Mouse (Mus musculus): Measurements from ENCODE around the gene Ncapg2.

Ncapg2 gene

DNA sequence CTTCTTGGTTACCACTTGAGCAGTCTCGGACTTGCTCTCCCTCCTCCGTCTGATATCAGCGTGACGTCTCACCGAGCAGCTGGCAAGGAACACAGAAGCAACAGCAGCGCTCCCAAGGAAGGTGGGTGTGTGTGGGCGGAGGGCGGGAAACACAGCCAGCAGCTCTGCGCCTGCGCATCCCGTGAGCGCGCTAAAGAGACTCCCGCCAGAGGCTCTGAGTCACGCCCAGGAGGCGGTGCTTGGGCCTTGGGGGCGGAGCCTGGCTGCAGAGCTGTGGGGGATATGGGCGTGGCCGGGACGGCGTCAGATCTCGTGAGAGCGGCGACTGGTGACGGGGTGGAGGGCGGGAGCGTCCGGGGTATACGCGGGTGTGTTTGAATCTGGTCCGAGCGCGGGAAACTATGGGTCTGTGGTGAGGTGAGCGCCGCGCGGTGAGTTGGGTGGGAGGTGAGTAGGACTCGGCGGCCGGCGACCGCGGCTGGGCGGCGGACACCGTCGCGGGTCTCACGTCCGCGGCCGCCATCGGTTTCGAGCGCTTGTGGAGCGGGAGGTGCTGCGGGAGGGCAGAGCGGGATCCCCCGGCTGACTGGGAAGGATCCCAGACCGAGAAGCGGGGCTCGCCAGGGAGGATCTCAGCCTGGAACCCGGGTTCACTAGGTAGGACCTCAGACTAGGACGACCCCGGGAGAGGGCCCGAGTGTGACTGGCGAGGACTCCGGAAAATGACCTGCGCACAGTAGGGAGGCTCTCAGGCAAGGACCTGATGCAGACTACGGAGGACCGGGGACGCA is at the start of gene Ncapg2:
Gene Ncapg2, plus strand, starts transcription at position 358 of the 791 bp plus-strand sequence.
- DNase-seq (ENCODE audit: low read depth, low spot score): peak; percentile 99

DNA sequence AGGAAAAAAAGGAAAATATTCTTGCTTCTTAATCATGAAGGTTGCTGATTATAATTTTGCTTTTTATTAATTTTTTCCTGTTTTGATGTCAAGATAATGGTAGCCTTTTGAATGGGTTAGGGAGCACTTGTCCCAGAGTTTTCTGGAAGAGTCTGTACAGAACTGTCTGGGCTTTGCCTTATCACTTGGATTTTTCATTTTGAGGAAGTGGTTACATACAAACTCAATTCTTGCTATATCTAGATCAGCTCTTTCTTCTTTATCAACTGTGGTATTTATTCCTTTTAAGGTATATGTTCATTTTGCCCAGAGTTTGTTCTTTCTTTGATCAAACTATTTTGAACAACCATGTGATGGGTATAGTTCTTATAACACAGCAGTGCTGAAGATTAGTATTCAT is 43.1 kb upstream of the Ncapg2 start:
- no peak for DNase-seq (ENCODE audit: low read depth, low spot score)

DNA sequence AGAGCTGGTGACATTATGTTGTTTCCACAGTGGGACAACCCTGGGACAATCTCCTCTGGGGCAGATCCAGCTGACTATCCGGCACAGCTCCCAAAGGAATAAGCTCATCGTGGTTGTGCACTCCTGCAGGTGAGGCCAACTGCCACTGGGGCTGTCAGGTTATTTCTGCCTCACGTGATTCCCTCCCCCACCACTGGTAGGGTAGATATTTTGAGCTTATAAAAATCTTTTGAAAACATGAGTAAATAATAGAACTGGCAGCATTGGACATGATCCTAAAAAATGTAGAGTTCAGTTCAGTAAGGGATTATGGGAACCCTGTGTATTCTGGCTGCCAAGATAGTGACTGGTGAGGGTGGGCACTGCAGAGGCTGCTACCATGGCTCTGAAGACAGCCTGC is 38.3 kb upstream of the Ncapg2 start:
- no peak for DNase-seq (ENCODE audit: low read depth, low spot score)

DNA sequence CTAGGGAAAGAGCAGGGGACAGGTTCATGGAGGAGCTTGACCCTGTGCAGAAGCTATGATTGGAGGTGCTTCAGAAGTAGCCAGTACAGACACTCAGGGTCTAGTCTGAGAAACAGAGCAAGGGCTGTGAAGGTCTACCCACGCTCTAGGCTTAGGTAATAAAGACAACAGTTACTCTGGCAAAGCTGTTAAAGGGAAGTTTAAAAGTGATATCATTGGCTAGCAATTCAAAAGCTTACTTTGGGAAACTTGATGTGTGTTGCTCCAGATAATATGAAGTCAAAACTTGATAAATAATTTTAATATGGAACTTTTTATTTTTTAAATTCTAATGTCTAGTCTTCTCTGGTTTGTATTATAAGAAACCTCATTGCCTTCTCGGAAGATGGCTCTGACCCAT is 37.9 kb upstream of the Ncapg2 start:
- DNase-seq (ENCODE audit: low read depth, low spot score): no peak

DNA sequence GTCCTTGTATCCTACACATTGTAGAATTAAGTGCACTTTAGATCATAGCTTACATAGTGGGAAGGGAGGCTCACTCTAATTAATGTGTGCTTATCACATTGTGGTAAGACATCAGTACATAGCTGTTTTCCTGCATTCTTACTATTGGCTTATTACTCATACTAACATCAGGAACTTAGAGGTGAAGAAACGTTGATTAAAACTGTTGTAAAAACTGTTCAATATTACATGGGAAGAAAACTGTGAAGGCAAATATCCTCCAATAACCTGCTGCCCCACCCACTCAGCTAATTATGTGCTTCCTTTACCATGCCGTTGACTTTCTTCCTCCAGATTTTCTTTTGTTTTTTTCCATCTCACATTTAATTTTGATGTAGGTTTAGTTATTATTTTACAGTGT is 36.3 kb upstream of the Ncapg2 start:
- no peak for DNase-seq (ENCODE audit: low read depth, low spot score)

DNA sequence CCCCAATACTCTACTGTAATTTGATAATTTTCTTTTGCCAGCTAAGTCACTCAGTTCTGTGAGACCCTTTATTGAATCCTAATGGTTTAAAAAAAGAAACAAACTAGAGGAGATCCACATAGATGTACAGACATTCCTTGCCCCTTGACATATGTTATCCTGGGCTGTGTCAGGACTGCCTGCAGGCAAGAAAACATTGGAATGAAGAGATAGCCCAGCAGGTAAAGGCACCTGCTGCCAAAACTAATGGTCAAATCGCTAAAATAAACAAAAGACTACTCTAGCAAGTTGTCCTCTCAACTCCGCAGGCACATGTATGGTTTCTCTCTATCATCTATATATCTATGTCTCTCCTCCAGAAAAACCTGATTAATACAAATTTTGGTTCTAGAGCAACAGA is 22.1 kb upstream of the Ncapg2 start:
- no peak for DNase-seq (ENCODE audit: low read depth, low spot score)

DNA sequence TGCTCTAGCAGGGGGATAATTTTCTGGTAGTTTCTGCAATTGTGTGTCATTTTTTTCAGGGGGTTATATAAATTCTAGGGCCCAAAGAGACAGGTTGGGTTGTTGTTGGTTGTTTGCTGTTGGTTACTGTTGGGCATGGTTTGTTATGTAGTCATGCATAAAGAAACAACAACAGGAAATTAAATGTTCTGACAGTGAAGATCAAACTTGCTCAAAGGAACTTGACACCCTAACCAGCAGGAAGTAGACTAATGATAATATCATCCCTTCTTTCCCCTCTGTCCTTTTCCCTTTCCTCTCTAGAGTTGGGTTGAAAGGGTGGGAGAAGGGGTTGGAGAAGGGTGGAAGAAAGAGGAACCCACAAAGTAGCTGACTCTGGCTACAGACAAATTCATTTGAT is 21.2 kb upstream of the Ncapg2 start:
- no peak for DNase-seq (ENCODE audit: low read depth, low spot score)

DNA sequence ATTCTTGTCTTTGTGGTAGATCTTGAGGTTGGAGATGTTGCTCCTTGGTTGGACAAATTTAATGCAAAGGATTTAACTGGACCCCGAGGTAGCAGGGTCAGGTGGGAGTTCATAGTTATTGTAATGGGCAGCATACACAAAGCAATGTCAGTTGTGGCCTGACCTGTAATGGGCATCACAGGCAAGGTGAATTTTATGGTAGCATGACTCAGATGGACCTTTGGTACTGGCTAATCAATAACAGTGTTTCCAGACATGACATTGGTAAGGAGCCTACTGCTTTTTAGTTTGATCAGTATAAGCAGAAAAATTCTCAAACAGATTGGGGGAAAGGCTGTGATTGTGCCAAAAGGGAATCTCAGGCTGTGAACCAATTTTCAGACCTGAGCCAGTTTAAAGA is 18.4 kb upstream of the Ncapg2 start:
- no peak for DNase-seq (ENCODE audit: low read depth, low spot score)

DNA sequence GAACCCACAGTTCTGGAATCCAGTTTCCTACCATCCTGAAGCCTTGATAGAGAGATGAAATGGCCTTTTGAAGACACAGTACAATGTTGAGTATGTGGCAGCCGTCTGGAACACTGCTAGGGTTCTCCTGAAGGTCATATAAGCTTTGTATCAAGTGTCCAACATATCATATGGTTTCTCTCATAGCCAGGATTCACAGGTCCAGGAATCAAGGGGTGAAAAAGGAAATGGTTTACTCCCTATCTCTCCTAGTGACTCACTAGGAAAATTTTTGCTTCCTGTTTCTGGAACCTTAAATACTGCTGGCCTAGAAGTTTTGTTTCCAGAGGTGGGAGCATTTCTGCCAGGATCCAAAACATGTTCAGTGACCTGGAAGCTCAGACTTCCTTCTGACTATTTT is 15.3 kb upstream of the Ncapg2 start:
- DNase-seq (ENCODE audit: low read depth, low spot score): no peak

DNA sequence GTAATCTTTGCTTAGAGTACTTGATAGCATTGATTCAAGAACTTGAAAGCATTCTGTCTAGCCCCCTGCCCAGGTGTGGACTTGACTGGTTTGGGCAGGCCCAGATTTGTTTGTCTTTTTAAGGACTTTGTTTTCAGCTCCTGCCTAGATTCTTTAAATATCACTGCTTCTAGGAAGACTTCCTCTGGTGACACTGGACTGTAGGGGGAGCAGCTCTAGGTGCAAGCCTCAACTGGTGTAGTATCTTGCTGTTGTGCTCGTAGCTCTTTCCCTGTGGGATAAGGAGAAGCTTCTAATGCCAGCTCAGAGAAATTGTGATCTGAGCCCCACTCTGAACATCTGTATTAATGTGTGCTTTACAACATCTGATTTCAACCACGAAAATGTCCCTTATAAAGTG is 10.9 kb upstream of the Ncapg2 start:
- no peak for DNase-seq (ENCODE audit: low read depth, low spot score)

DNA sequence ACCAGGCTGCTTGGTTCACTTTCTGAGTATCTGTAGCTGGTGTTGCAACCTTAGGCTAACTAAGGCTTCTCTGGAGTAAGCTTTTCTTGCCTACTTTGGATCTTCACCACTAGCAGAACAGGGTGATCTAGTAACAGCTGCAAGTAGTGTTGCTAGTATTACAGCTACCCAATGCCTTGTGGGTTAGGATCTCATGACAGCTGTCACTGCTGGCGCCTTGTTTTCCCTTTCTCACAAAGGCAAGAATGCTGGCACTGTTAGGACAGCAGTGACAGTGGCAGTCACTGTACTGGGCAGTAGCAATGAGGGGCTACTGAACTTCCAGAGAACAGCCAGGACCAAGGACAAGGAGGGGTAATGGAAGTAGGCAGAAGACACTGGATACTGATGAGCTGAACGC is 9.9 kb upstream of the Ncapg2 start:
- no peak for DNase-seq (ENCODE audit: low read depth, low spot score)

DNA sequence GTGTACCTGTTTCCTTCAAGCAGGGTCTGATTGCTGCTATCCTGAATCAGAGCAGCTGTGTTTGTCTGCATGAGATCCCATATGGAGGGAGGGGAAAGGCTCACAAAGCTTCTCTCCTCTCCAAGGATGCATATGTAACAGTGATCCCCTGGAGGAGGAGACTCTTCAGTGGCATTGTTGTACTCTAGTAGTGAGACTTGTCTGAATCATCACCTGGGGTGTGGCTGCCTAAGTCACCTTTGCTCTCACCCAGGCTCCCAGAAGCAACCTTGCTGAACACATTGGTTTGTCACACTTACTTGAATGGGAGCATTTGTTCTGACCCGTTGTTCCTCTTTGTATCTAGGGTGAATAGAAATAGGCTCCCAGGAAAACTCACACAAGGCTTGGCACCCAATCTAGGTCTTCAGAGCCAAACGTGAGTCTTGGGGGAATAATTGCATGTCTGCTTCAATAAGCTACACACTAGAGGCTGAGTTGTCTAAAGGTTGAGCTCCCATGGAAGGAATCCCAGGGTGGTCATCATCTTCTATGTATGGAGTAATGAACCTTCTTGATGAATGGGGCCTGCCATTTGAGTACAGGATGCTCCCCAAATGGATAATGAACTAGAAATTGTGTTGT is 9.0 kb upstream of the Ncapg2 start:
- no peak for DNase-seq (ENCODE audit: low read depth, low spot score)

DNA sequence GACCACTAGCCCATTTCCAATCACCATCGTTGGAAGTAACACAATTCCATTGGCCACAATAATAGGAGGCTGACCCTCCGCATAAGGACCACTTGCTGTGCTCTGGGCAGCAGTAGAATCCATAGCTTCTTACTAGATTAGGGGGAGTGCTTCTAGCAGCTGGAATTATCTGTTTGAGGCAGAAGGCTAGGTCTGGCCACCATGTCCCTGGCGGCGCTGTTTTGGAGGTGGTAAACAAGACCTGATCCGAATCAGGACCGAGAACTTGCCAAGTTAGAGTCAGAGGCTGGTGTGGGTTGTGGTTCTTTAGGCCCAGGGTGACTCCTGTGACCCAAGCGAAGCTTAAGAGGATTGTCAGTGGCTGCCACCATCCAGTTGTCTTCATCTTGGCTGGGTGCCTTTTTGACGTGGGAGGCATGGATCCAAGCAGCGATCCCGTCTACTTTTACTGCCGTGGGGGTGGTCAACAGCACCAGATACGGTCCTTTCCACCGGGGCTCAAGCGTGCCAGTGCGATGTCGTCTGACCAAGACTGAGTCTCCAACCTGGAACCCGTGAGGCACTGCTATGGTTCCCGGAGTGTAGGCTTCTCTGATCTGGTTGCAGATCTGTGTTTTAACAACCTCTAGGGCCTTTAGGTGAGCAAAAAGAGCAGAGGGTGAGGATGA is 1.1 kb upstream of the Ncapg2 start:
- no peak for DNase-seq (ENCODE audit: low read depth, low spot score)

DNA sequence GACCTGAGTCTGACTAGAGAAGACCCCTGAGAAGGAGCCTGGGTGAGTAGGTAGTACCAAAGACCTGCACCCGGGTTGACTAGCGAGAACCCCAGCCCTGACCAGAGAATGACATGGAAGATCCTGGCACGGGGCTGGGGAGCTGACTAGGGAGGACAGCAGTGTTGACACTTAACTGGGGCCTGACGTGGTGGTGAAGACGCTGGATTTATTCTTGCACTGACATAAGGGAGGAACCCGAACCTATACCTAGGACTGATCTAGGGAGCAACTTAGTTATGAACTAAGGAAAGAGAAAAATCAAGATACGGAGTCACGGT is 594 bp downstream of the Ncapg2 start:
- DNase-seq (ENCODE audit: low read depth, low spot score): peak; percentile 68

DNA sequence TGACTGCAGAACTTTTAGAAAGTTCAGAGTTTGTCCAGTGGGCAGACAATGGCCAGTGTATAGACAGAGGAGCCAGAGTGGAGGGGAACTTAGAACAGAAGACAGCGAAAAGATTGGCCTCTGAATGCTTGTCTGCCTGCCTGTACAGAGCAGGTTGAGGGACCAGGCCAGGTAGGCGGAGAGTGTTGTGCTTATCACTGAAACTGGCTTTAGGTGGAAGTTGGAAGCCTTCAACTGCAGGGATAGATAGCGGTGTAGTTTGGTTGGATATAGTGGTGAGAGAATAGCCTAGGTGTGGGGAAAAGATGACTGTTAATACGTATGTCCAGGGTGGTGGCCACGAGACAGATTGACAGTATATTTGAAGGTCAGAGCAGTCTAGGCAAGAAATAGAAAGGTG is 2.7 kb downstream of the Ncapg2 start:
- no peak for DNase-seq (ENCODE audit: low read depth, low spot score)

DNA sequence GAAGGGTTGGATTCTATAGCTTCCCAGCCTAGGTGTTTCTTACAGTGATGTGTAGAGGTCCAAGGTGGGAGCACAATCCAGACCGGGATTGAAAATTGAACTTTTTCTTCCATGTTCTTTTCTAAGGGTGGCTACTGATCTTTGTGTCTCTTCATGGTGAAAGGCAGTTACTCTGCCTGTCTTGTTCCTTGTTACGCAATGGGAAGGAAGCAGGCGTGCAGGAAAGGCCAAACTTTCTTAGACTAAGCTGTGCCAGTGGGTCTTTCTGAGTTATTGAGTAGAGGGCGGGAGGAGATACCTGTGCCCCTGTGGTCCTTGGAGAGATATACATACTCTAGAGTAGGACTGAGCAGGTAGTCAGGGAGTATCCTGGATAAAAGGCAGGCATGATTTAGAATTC is 9.7 kb downstream of the Ncapg2 start:
- DNase-seq (ENCODE audit: low read depth, low spot score): no peak

DNA sequence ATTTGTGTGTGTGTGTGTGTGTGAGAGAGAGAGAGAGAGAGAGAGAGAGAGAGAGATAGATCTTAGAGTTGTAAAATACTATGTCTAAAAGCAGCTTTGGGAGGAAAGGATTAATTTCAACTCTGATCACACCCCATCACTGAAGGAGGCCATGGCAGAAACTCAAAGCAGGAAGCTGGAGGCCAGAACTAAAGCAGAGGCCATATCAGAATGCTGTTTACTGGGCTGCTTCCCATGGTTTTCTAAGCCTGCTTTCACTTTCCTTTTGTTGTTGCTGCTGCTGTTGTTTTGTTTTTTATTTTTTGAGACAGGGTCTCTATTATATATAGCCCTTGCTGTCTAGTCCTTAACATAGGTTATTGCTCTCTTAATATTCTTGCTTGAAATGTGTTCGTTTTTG is 11.3 kb downstream of the Ncapg2 start:
- peak; percentile 36 for DNase-seq (ENCODE audit: low read depth, low spot score)

DNA sequence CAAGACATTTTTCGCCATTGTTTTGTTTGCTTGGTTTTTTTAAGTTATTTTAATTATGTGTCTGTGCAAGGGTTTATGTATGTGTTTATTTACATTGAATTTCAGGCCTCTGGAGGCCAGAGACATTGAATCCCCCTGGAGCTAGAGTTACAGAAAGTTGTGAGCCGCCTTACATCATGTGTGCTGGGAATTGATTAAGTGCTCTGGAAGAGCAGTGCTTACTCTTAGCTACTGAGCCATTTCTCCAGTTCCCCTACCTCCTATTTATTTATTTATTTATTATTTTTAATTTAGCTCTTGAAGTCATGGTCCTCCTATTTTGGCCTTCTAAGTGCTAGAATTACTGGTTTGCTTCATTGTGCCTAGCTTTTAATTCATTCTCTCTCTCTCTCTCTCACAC is 16.5 kb downstream of the Ncapg2 start:
- no peak for DNase-seq (ENCODE audit: low read depth, low spot score)

DNA sequence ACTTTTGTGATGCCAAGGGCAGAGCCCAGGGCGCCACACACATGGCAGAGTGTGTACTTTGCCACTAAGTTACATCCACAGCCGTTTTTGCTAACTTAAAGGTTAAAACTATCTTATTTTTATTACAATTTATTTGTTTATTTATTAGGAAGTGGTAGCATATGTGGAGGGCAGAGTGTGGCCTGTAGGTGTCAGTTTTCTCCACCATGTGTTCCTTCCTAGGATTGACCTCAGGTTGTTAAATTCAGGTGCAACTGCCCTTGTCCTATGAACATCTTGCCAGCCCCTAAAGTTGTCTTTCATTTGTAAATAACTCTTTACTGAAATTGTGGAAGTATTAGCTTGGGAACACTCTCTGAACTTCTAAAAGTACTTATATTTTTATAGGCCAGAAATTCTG is 20.2 kb downstream of the Ncapg2 start:
- DNase-seq (ENCODE audit: low read depth, low spot score): peak; percentile 38

DNA sequence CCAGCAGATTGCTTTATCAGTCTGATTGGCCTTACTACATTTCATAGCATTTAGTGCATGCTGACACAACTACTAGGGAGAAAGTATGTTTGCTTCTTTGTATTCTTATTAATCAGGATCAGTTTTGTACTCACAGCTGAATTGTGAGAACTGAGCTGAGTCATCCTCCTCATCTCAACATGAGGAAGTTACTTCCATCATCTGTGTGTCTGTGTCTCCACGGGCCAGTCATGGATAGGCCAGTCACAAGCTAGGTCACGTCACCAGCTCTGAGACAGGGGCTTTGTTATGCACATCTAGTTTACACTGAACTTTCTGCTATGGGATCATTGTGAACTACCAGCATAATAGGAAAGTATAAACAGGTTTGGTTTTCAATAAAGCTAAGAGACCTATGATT is 28.5 kb downstream of the Ncapg2 start:
- DNase-seq (ENCODE audit: low read depth, low spot score): no peak

DNA sequence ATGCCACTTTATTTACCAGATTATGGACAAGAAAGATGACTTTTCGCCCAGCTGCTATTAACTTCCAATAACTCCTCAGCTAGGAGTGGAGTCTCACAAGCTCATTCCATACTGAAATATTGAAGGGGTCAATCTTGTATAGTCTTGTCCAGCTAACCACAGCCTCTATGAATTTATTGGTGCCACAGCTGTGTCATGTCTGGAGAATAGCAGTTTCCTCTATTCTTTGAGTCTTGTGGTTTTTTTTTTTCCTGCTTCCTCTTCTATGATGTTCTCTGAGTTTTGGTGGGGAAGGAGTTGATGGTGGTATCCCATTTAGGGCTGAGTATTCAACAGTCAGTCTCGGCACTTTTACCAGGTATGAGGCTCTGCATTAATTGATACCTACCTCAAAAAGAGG is 30.0 kb downstream of the Ncapg2 start:
- DNase-seq (ENCODE audit: low read depth, low spot score): no peak

DNA sequence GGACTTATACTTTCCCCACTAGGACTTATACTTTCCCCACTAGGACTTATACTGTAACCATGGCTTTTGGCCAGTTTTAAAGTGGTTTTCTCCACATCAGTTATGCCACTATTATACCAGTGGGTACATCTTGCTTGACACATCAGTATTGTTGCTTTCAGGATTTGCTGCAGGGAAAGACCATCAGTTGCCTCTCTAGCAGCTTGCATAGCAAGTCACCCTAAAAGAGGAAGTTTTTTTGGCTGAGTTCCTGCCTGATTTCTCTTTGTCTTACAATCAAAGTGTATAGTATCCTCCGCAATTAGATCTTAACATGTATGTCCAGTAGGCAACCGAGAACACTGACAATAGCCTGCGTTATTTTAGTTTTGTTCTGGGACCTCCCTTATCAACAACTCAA is 30.9 kb downstream of the Ncapg2 start:
- no peak for DNase-seq (ENCODE audit: low read depth, low spot score)

DNA sequence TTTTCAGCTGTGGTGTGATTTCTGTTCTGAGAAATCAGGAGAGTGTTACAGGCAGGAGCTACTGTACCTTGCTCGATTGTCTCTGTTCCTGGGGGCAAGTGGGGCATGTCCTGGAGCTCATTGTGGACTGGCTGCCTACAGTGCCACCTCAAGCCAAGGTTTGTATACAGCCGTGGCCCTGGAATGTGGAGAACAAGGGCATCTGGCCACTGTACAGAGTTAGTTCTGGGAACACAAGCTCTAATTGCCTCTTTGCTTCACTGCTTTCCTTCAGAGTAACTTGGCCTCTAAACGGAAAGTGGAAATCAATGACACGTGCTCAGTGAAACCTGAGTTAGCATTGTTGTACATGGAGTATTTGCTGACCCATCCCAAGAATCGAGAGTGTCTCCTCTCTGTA is 33.4 kb downstream of the Ncapg2 start:
- DNase-seq (ENCODE audit: low read depth, low spot score): no peak
